In genomic region chr19:59454196-59454595, GRCm38 (mm10) we compare ENCODE assay signal across 10 mouse cellular contexts. TPM values are rescaled to one million over a fixed set of nuclear protein-coding genes. Genes with fewer than 3 reads are reported as not detected.
DNase-seq lines count a peak whose midpoint lies in the region; ATAC-seq and TF ChIP-seq lines count a peak whose summit lies in the region.
"Had no signal": no experiment of that assay in that cellular context is flagged by ENCODE, and none has a peak within 500 bp of the region (broad histone marks: within the 10 kb centered on the region; RNA-seq: fewer than 3 reads in every experiment).

No protein-coding gene starts in this region.

- H3K9me3 ChIP-seq in intestine, embryonic 15.5 days = no peaks in the 10 kb centered on the region
- no peaks in the 10 kb centered on the region for H3K9me3 ChIP-seq in limb, embryonic 13.5 days
- H3K9me3 ChIP-seq in neural tube, embryonic 11.5 days (ENCODE audit: control insufficient read depth, low read length) = no peaks in the 10 kb centered on the region
- H3K9me3 ChIP-seq: liver, embryonic 15.5 days had no signal

- H3K4me1 ChIP-seq in intestine, embryonic 15.5 days (replicated peaks) = peaks cover 19% of the 10 kb centered on the region
- peaks cover 43% of the 10 kb centered on the region for H3K4me1 ChIP-seq in limb, embryonic 13.5 days
- peaks cover 4% of the 10 kb centered on the region; the same call in 1 of the 2 replicates for H3K4me1 ChIP-seq in neural tube, embryonic 11.5 days (ENCODE audit: control insufficient read depth, insufficient read depth, low read length)
- H3K4me1 ChIP-seq in thymus, adult 2 months (replicated peaks; ENCODE audit: control insufficient read depth, insufficient read depth, low read length) = no peaks in the 10 kb centered on the region
- H3K4me1 ChIP-seq: liver, embryonic 15.5 days had no signal

- no peak for TF ChIP-seq POLR2A in thymus, adult 2 months (IDR thresholded peaks at IDR 0.05; ENCODE audit: control insufficient read depth, extremely low read depth, insufficient read depth, low read length, poor library complexity)

- peak; percentile 71 for ATAC-seq in frontal cortex, adult (ENCODE audit: low TSS enrichment)
- ATAC-seq in intestine, embryonic 15.5 days = peak; percentile 74; the same call in 1 of the 2 replicates
- ATAC-seq in limb, embryonic 13.5 days (ENCODE audit: low FRiP score, low read depth) = peak; percentile 46; the same call in 1 of the 2 replicates
- no peak for ATAC-seq in neural tube, embryonic 11.5 days (ENCODE audit: insufficient read depth, low FRiP score, low TSS enrichment)
- ATAC-seq: Patski had no signal

- DNase-seq in layer of hippocampus, adult 11-12 months (ENCODE audit: low spot score) = peak; percentile 76
- DNase-seq in layer of hippocampus, adult 9-11 months = no peak
- DNase-seq in cerebellum, adult 8-10 months = peak; percentile 34
- DNase-seq in neural tube, embryonic 11.5 days (ENCODE audit: low spot score) = peak; percentile 89
- DNase-seq in thymus, adult 2 months = peak; percentile 79

- no peak overlapping the region for H3K9ac ChIP-seq in intestine, embryonic 15.5 days
- no peak overlapping the region for H3K9ac ChIP-seq in limb, embryonic 13.5 days
- H3K9ac ChIP-seq in neural tube, embryonic 11.5 days (ENCODE audit: low read length) = no peak overlapping the region
- H3K9ac ChIP-seq: liver, embryonic 15.5 days had no signal

- no peaks in the 10 kb centered on the region for H3K36me3 ChIP-seq in intestine, embryonic 15.5 days
- H3K36me3 ChIP-seq in limb, embryonic 13.5 days = no peaks in the 10 kb centered on the region
- no peaks in the 10 kb centered on the region for H3K36me3 ChIP-seq in neural tube, embryonic 11.5 days (ENCODE audit: control insufficient read depth, insufficient read depth, low read length)
- no peaks in the 10 kb centered on the region for H3K36me3 ChIP-seq in thymus, adult 2 months (ENCODE audit: control insufficient read depth, insufficient read depth, low read length)
- H3K36me3 ChIP-seq: liver, embryonic 15.5 days had no signal

- TF ChIP-seq CTCF in thymus, adult 2 months (IDR thresholded peaks at IDR 0.05; ENCODE audit: borderline replicate concordance, control insufficient read depth, extremely low read depth, insufficient read depth, low read length, poor library complexity) = peak; percentile 79

- no peak overlapping the region for H3K27ac ChIP-seq in intestine, embryonic 15.5 days
- no peak overlapping the region for H3K27ac ChIP-seq in limb, embryonic 13.5 days
- H3K27ac ChIP-seq in neural tube, embryonic 11.5 days (ENCODE audit: low read depth, low read length) = no peak overlapping the region
- H3K27ac ChIP-seq in thymus, adult 2 months (ENCODE audit: control insufficient read depth, insufficient read depth, low read length) = no peak overlapping the region
- H3K27ac ChIP-seq: liver, embryonic 15.5 days had no signal

- H3K4me3 ChIP-seq in intestine, embryonic 15.5 days (replicated peaks) = no peak overlapping the region
- H3K4me3 ChIP-seq in limb, embryonic 13.5 days = peak overlapping the region; percentile 52; the same call in 1 of the 2 replicates
- no peak overlapping the region for H3K4me3 ChIP-seq in neural tube, embryonic 11.5 days (ENCODE audit: low read depth, low read length)
- no peak overlapping the region for H3K4me3 ChIP-seq in thymus, adult 2 months (ENCODE audit: control insufficient read depth, insufficient read depth, low read length)
- H3K4me3 ChIP-seq: liver, embryonic 15.5 days had no signal

- no peak overlapping the region for H3K4me2 ChIP-seq in intestine, embryonic 15.5 days (replicated peaks)
- H3K4me2 ChIP-seq in limb, embryonic 13.5 days (replicated peaks) = peak overlapping the region; percentile 71
- no peak overlapping the region for H3K4me2 ChIP-seq in neural tube, embryonic 11.5 days (ENCODE audit: low read depth)
- H3K4me2 ChIP-seq: liver, embryonic 15.5 days had no signal

- H3K27me3 ChIP-seq in intestine, embryonic 15.5 days (replicated peaks) = peaks cover 94% of the 10 kb centered on the region
- peaks cover 97% of the 10 kb centered on the region for H3K27me3 ChIP-seq in limb, embryonic 13.5 days
- H3K27me3 ChIP-seq in neural tube, embryonic 11.5 days (ENCODE audit: control insufficient read depth, insufficient read depth, low read length) = peaks cover 97% of the 10 kb centered on the region
- peaks cover 23% of the 10 kb centered on the region for H3K27me3 ChIP-seq in thymus, adult 2 months (ENCODE audit: control insufficient read depth, insufficient read depth, low read length)
- H3K27me3 ChIP-seq: Patski had no signal

- WGBS in intestine, embryonic 15.5 days = under 1% methylated on average over 18 of the region's 18 CpGs
- 0% methylated on average over 18 of the region's 18 CpGs for WGBS in limb, embryonic 13.5 days
- WGBS in neural tube, embryonic 11.5 days = under 1% methylated on average over 18 of the region's 18 CpGs
- WGBS in thymus, adult 2 months = 2% methylated on average over 18 of the region's 18 CpGs

RNA-seq across cellular contexts. Expression of gene Emx2, which starts 4.0 kb away (rescaled TPM):
- polyA plus RNA-seq in intestine, embryonic 15.5 days (2015; fragmentation: Nextera tagmentation; extraction: Ambion mirVana) = 0.10 and 0.43 TPM in 2 replicates
- polyA plus RNA-seq in limb, embryonic 13.5 days (2015; fragmentation: Nextera tagmentation; extraction: Ambion mirVana) = 18.7 and 18.9 TPM in 2 replicates
- 1.7 and 3.9 TPM in 2 replicates for polyA plus RNA-seq in neural tube, embryonic 11.5 days (2014; fragmentation: Nextera tagmentation; extraction: Ambion mirVana)
- 0.04 TPM in 1 of 2 replicates, not detected in the other for polyA plus RNA-seq in thymus, adult 2 months (2012; rRNA removed)
